In genomic region chr19:6324751-6325150, GRCm38 (mm10) we compare ENCODE assay signal across 18 mouse cellular contexts.
"Had no signal": no experiment of that assay in that cellular context is flagged by ENCODE, and none has a peak within 500 bp of the region (broad histone marks: within the 10 kb centered on the region; RNA-seq: fewer than 3 reads in every experiment).

No protein-coding gene starts in this region.

- H3K27ac ChIP-seq: midbrain, embryonic 10.5 days; midbrain, embryonic 12.5 days; neural tube, embryonic 13.5 days had no signal

- ATAC-seq: midbrain, embryonic 16.5 days had no signal

- H3K9me3 ChIP-seq: midbrain, embryonic 10.5 days; midbrain, embryonic 12.5 days; neural tube, embryonic 13.5 days had no signal

- H3K27me3 ChIP-seq: neural tube, embryonic 13.5 days had no signal

- DNase-seq: lung, adult 18-20 months; lung, embryonic 14.5 days; lung, postnatal 10 days; lung, postnatal 4 days; midbrain, embryonic 14.5 days; retina, postnatal 1 day; right cerebral cortex, adult 18-20 months; right cerebral cortex, postnatal 25 days; right cerebral cortex, postnatal 4 days; spleen, adult 18-20 months; thymus, adult 18-20 months; thymus, postnatal 14 days; thymus, postnatal 36 days had no signal

- H3K4me3 ChIP-seq: midbrain, embryonic 10.5 days; midbrain, embryonic 12.5 days; myocyte; neural tube, embryonic 13.5 days had no signal

- H3K4me1 ChIP-seq: midbrain, embryonic 10.5 days; midbrain, embryonic 12.5 days; neural tube, embryonic 13.5 days had no signal
